Mouse (Mus musculus) midbrain, embryonic 13.5 days (tissue): ENCODE measurements around the gene Irak1. TPM values are rescaled to one million over a fixed set of nuclear protein-coding genes. Genes with fewer than 3 reads are reported as not detected.

ENCODE experiments used
- ATAC-seq: fragments of 200-750 bp; cut with Nextera tagmentation; 2 replicates; pipeline ENCODE4 v1.8.0; 2017; ENCODE audit warnings: mild to moderate bottlenecking, moderate TSS enrichment, moderate library complexity
- H3K27ac ChIP-seq: fragments of 300-500 bp; sonication (generic); 2 replicates; pipeline ENCODE4 v1.5.1; 2015; ENCODE audit warnings: inconsistent platforms, mild to moderate bottlenecking, moderate library complexity
- H3K27me3 ChIP-seq: fragments of 300-500 bp; sonication (generic); 2 replicates; pipeline ENCODE4 v1.6.1; 2015; ENCODE audit warnings: mild to moderate bottlenecking, inconsistent platforms
- H3K36me3 ChIP-seq: fragments of 300-500 bp; sonication (generic); 2 replicates; pipeline ENCODE4 v1.6.1; 2015; ENCODE audit warnings: mild to moderate bottlenecking, inconsistent platforms
- H3K4me1 ChIP-seq: fragments of 300-500 bp; sonication (generic); replicated peaks from 2 replicates; pipeline ENCODE4 v1.6.1; 2015; ENCODE audit warnings: inconsistent platforms
- H3K4me2 ChIP-seq: fragments of 300-500 bp; sonication (generic); replicated peaks from 2 replicates; pipeline ENCODE4 v1.6.1; 2015; ENCODE audit warnings: moderate library complexity, mild to moderate bottlenecking, inconsistent platforms
- H3K4me3 ChIP-seq: fragments of 300-500 bp; sonication (generic); replicated peaks from 2 replicates; pipeline ENCODE4 v1.5.1; 2015; ENCODE audit warnings: mild to moderate bottlenecking, inconsistent platforms
- H3K9ac ChIP-seq: fragments of 300-500 bp; sonication (generic); replicated peaks from 2 replicates; pipeline ENCODE4 v1.6.1; 2015; ENCODE audit warnings: mild to moderate bottlenecking, inconsistent platforms
- H3K9me3 ChIP-seq: fragments of 300-500 bp; sonication (generic); 2 replicates; pipeline ENCODE4 v1.6.1; 2016; ENCODE audit warnings: mild to moderate bottlenecking, inconsistent platforms
- WGBS: fragments of 180-500 bp; shearing (Covaris S2); methylation state at CpG from one replicate; pipeline ENCODE4 v1.1.7; 2015; 5-methylcytosine and 5-hydroxymethylcytosine counted together
- polyA plus RNA-seq: library from polyadenylated mRNA; unstranded; fragments of >200 nt; fragmentation: Nextera tagmentation; extraction: Ambion mirVana; gene quantifications from 2 replicates; pipeline ENCODE4 v1.2.1, GENCODE M21; 2015

Irak1 gene
- polyA plus RNA-seq, 1 experiment from 2014 or later, result 44.3 TPM

DNA sequence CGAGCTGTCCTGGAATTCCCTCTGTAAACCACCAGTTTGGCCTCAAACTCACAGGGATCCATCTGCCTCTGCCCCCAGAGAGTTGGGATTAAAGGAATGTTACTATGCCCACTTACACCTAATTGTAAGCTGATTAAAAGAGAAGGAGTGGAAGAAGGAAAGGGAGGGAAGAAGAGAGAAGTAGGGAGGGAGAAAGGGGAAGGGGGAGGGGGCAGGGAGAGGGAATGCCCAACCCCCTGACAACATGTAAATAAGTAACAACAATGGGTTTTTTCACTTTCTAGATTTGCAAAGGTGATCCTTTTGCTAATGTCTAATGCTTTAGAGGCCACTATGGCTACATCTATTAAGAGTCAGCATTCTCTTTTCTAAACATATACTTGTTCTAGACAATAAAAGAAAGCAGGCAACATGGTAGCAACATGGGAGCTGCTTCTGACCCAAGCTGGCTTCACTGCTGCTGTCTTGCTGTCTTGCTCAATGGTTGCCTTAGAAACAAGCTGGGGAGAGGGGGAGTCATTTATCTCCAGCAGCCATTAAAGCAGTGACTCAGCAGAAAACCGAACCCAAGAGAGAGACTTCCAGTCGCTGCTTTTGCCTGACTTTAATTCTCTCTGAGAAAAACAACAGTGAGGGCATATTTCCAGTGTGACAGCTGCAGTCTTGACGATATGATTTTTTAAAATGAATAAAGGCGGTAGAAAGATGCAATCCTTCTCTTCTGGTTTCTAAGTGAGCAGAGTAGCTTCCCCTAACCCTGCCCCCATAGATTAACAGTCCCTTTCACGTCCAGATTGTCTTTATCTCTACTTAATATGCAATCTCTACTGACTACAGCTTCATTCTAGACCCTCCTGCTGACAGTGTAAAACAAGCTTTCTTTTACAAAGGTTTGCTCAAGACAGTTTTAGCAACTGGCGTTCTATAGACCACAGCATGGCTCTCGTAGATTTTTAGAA lies 24.5 kb downstream of the Irak1 start:
- H3K4me3 ChIP-seq, result peak overlapping the region; percentile 15; the same call in 1 of the 2 replicates
- peak overlapping the region; percentile 78 for H3K27ac ChIP-seq
- H3K4me1 ChIP-seq, result no peaks in the 10 kb centered on the region; the same call in 1 of the 2 replicates
- no peaks in the 10 kb centered on the region for H3K36me3 ChIP-seq
- H3K4me2 ChIP-seq, result peak overlapping the region; percentile 35
- no peaks in the 10 kb centered on the region for H3K9me3 ChIP-seq
- peak; percentile 93 for ATAC-seq
- H3K9ac ChIP-seq, result no peak overlapping the region
- WGBS, result 24% methylated on average over 8 of the region's 8 CpGs
- no peaks in the 10 kb centered on the region for H3K27me3 ChIP-seq

GRCm38 (mm10) chrX:73977783-73978182 lies 45.9 kb downstream of the Irak1 start:
- Histone ChIP-seq H3K9ac (no peak overlapping the region), H3K4me3 (no peak overlapping the region), H3K4me2 (no peak overlapping the region), H3K36me3 (no peaks in the 10 kb centered on the region), H3K4me1 (no peaks in the 10 kb centered on the region), H3K9me3 (no peaks in the 10 kb centered on the region), H3K27ac (no peak overlapping the region), H3K27me3 (no peaks in the 10 kb centered on the region)
- WGBS, result 75% methylated on average over 1 of the region's 1 CpGs
- ATAC-seq, result no peak

DNA sequence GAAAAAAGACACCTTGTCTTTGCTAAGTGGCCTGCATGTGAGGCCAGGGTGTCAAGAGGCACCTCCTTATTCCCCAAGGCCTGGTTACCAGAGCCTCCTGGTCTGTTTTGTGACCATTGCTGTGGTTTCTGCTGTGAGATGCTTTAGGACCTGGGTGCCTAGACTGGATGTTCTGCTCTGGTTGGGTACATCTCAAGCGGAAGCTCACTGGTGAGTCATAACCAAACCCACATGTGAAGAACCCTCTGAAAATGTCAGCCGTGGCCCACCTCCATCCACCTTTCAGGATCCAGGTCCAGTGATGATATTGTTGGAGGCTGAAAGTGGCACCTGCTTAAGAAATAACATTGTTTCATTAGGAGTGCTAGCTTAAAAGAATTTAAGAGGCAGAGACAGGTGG lies 47.4 kb downstream of the Irak1 start:
- H3K27me3 ChIP-seq, result no peaks in the 10 kb centered on the region
- H3K9me3 ChIP-seq, result no peaks in the 10 kb centered on the region
- no peak for ATAC-seq
- H3K9ac ChIP-seq, result no peak overlapping the region
- H3K4me2 ChIP-seq, result no peak overlapping the region
- H3K36me3 ChIP-seq, result no peaks in the 10 kb centered on the region
- no peak overlapping the region for H3K27ac ChIP-seq
- WGBS, result 87% methylated on average over 2 of the region's 2 CpGs
- no peak overlapping the region for H3K4me3 ChIP-seq
- no peaks in the 10 kb centered on the region for H3K4me1 ChIP-seq

DNA sequence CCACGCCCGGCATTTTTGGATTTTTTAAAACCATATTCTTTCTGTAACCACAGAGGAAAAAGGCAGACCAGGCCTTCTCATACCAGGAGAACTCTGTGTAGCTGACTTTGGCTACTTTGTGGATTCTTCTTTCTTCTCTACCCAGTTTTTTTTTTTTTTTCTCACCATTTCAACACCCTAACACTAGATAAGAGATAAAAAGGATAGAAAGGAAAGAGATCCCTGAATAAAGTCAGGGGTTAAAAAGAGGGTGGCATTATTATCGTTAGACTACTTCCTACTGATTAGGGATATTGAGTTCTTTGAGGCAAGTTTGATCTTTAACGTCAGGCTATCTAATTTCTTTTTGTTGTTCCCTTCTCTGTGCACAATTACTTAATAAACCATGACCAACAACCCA lies 50.9 kb downstream of the Irak1 start:
- 74% methylated on average over 4 of the region's 4 CpGs for WGBS
- Histone ChIP-seq H3K4me2 (no peak overlapping the region), H3K9ac (no peak overlapping the region), H3K9me3 (no peaks in the 10 kb centered on the region), H3K36me3 (no peaks in the 10 kb centered on the region), H3K27ac (no peak overlapping the region), H3K4me3 (no peak overlapping the region), H3K4me1 (no peaks in the 10 kb centered on the region), H3K27me3 (no peaks in the 10 kb centered on the region)
- no peak for ATAC-seq

DNA sequence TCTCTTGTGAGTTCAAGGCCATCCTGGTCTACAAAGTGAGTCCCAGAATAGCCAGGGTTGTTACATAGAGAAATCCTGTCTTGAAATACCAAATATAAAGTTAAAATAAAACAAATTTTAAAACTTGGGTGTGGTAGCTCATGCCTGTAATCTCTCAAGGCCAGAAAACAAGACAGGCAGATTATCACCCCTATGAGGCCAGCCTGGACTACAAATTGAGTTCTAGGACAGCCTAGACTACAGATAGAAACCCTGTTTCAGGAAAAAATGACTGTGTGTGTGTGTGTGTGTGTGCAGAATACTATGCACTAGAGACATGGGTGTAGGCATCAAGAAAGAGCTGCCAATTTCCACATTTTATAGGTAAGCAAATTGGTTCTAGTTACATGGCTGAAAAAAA lies 52.9 kb downstream of the Irak1 start:
- no peak overlapping the region for H3K27ac ChIP-seq
- no peak overlapping the region for H3K9ac ChIP-seq
- H3K27me3 ChIP-seq, result no peaks in the 10 kb centered on the region
- no peak for ATAC-seq
- H3K9me3 ChIP-seq, result no peaks in the 10 kb centered on the region
- no peaks in the 10 kb centered on the region for H3K4me1 ChIP-seq
- H3K4me3 ChIP-seq, result no peak overlapping the region
- no peak overlapping the region for H3K4me2 ChIP-seq
- no peaks in the 10 kb centered on the region for H3K36me3 ChIP-seq

DNA sequence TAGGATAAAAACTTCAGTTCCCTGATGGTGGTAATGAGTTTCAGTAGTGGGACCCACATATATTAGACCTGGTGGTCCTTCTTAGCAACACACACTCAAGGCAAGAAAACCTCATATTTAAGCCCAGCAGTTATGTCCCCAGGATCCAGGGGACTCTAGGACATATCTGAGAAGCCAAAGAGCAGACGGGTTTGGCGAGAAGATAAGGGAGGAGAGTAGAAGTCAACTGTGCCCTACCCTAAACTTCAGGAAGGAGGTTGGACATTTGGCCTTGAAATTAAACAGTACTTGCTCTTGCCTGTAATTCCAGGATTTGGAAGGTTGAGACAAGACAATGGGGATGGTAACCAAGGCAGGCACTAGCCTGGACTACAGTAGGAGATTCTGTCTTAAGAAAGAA lies 54.0 kb downstream of the Irak1 start:
- H3K4me1 ChIP-seq, result 0 out of 2 replicates have a peak, but pooled peaks cover under 1% of the 10 kb centered on the region
- H3K27ac ChIP-seq, result no peak overlapping the region
- H3K9me3 ChIP-seq, result no peaks in the 10 kb centered on the region
- H3K4me3 ChIP-seq, result no peak overlapping the region
- 90% methylated on average over 2 of the region's 2 CpGs for WGBS
- H3K9ac ChIP-seq, result no peak overlapping the region
- no peaks in the 10 kb centered on the region for H3K36me3 ChIP-seq
- H3K4me2 ChIP-seq, result no peak overlapping the region
- H3K27me3 ChIP-seq, result no peaks in the 10 kb centered on the region
- no peak for ATAC-seq

DNA sequence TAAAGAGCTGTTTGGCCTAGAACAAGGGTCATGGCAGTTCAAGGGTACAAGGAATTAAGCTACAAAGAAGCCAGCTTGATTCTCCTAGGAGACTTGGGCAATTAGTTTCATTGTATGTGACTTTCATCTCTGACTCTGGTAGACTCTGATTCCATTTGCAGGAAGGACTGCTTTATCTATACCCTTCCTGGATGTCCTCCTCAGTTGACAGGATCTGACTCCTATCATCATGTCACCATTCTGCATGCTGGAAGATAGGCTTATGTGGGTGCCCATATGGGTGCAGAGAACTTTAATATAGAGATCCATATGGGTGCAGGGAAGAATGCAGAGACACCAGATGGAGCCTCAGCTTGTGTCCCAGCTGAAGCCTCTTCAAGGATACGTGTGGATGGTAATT lies 54.6 kb downstream of the Irak1 start:
- WGBS, result 88% methylated on average over 1 of the region's 1 CpGs
- no peak for ATAC-seq
- no peak overlapping the region for H3K9ac ChIP-seq
- no peaks in the 10 kb centered on the region for H3K9me3 ChIP-seq
- H3K4me2 ChIP-seq, result no peak overlapping the region
- H3K36me3 ChIP-seq, result no peaks in the 10 kb centered on the region
- H3K27ac ChIP-seq, result no peak overlapping the region
- H3K4me1 ChIP-seq, result peaks cover 6% of the 10 kb centered on the region
- no peaks in the 10 kb centered on the region for H3K27me3 ChIP-seq
- H3K4me3 ChIP-seq, result no peak overlapping the region

GRCm38 (mm10) chrX:73967177-73968075 lies 56.3 kb downstream of the Irak1 start:
- H3K27me3 ChIP-seq, result no peaks in the 10 kb centered on the region
- peak; percentile 88 for ATAC-seq
- WGBS, result 20% methylated on average over 52 of the region's 60 CpGs
- peak overlapping the region; percentile 98 for H3K27ac ChIP-seq
- peak overlapping the region; percentile 78 for H3K4me3 ChIP-seq
- no peaks in the 10 kb centered on the region for H3K9me3 ChIP-seq
- peaks cover 24% of the 10 kb centered on the region for H3K4me1 ChIP-seq
- no peaks in the 10 kb centered on the region for H3K36me3 ChIP-seq
- peak overlapping the region; percentile 49 for H3K4me2 ChIP-seq
- H3K9ac ChIP-seq, result peak overlapping the region; percentile 60

- no peaks in the 10 kb centered on the region for H3K27me3 ChIP-seq
- H3K36me3 ChIP-seq, result no peaks in the 10 kb centered on the region
- peak within 1 kb of the TSS; percentile 83 for H3K4me2 ChIP-seq
- H3K9me3 ChIP-seq, result no peaks in the 10 kb centered on the region
- H3K9ac ChIP-seq, result peak within 1 kb of the TSS; percentile 60
- peak within 1 kb of the TSS; percentile 78 for H3K4me3 ChIP-seq
- peaks cover 33% of the 10 kb centered on the region for H3K4me1 ChIP-seq
- WGBS, result 20% methylated on average over 57 of the region's 58 CpGs
- H3K27ac ChIP-seq, result peak within 1 kb of the TSS; percentile 98
- ATAC-seq, result peak; percentile 83
Observed at GRCm38 (mm10) chrX:73966248-73967176, 57.2 kb downstream of the Irak1 start, which contains the start of gene Hcfc1. TSS of gene Hcfc1 (minus strand) at chrX:73966357.

GRCm38 (mm10) chrX:73965307-73965706 lies 58.4 kb downstream of the Irak1 start:
- H3K27me3 ChIP-seq, result no peaks in the 10 kb centered on the region
- peak overlapping the region; percentile 83 for H3K4me2 ChIP-seq
- no peak for ATAC-seq
- H3K4me3 ChIP-seq, result peak overlapping the region; percentile 78
- peaks cover 39% of the 10 kb centered on the region for H3K4me1 ChIP-seq
- no peaks in the 10 kb centered on the region for H3K9me3 ChIP-seq
- 27% methylated on average over 20 of the region's 20 CpGs for WGBS
- peak overlapping the region; percentile 98 for H3K27ac ChIP-seq
- H3K36me3 ChIP-seq, result no peaks in the 10 kb centered on the region; the same call in none of the 2 replicates
- peak overlapping the region; percentile 60 for H3K9ac ChIP-seq

DNA sequence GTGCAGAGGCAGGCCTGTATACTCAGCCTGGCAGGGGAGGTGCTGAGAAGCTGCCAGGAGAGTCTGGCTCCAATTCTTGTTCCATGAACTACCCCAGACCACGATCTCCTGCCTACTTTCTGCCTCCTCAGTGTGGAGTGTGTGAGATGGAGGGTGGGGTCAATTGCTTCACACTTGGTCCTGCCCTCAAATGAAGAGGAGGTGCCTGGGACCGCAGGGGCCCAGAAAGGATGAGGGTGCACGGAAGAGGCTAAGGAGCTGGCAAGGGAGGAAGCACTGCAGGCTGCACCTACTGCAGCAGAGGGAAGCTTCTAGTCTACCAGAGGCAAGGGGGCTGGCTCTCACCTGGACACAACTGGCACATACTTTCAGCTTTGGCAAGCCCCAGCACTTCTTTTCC lies 59.4 kb downstream of the Irak1 start:
- peak overlapping the region; percentile 60 for H3K9ac ChIP-seq
- peaks cover 39% of the 10 kb centered on the region for H3K4me1 ChIP-seq
- WGBS, result 57% methylated on average over 3 of the region's 3 CpGs
- H3K4me2 ChIP-seq, result peak overlapping the region; percentile 83
- no peak for ATAC-seq
- H3K4me3 ChIP-seq, result peak overlapping the region; percentile 78
- no peaks in the 10 kb centered on the region for H3K9me3 ChIP-seq
- H3K36me3 ChIP-seq, result peaks cover 2% of the 10 kb centered on the region
- H3K27ac ChIP-seq, result no peak overlapping the region
- no peaks in the 10 kb centered on the region for H3K27me3 ChIP-seq
